Mouse (Mus musculus) layer of hippocampus, postnatal 36 days (tissue): ENCODE data around the gene Scel. TPM values are rescaled to one million over a fixed set of nuclear protein-coding genes. Genes with fewer than 3 reads are reported as not detected.

Experiments
- DNase-seq, 2 experiments: peaks; one replicate each; pipeline ENCODE4 v3.0.0; 2022
- total RNA-seq, 2 experiments: library from RNA; stranded (reverse); gene quantifications; 2 replicates each; pipeline ENCODE4 v1.2.3; 2021

The Scel gene
- total RNA-seq, 2 experiments from 2014 or later = 0.50 to 0.71 TPM

- DNase-seq = peak; percentile 57 to 62
Observed at GRCm38 (mm10) chr14:103571598-103572320, 58.6 kb downstream of the Scel start.

- no peak for DNase-seq
Observed at GRCm38 (mm10) chr14:103575854-103576253, 62.7 kb downstream of the Scel start.

GRCm38 (mm10) chr14:103577011-103577410, 63.9 kb downstream of the Scel start:
- no peak for DNase-seq

- DNase-seq = no peak
Observed at GRCm38 (mm10) chr14:103586662-103587061, 73.5 kb downstream of the Scel start.

GRCm38 (mm10) chr14:103587208-103587900, 74.2 kb downstream of the Scel start:
- DNase-seq = no peak

GRCm38 (mm10) chr14:103589819-103590218, 76.7 kb downstream of the Scel start:
- DNase-seq = no peak

- no peak for DNase-seq
Observed at GRCm38 (mm10) chr14:103595870-103596269, 82.7 kb downstream of the Scel start.

GRCm38 (mm10) chr14:103608063-103608462, 94.9 kb downstream of the Scel start:
- DNase-seq = no peak

- no peak for DNase-seq
Observed at GRCm38 (mm10) chr14:103613573-103614271, 100.6 kb downstream of the Scel start.

- no peak for DNase-seq
Observed at GRCm38 (mm10) chr14:103614272-103614587, 101.1 kb downstream of the Scel start.

GRCm38 (mm10) chr14:103619756-103620155, 106.6 kb downstream of the Scel start:
- DNase-seq = no peak

- DNase-seq = no peak
Observed at GRCm38 (mm10) chr14:103621207-103621606, 108.1 kb downstream of the Scel start.

- DNase-seq = no peak
Observed at GRCm38 (mm10) chr14:103626100-103626499, 113.0 kb downstream of the Scel start.

- DNase-seq = no peak
Observed at GRCm38 (mm10) chr14:103629639-103630364, 116.7 kb downstream of the Scel start.

- peak in 1 of 2 experiments; percentile 30 for DNase-seq
Observed at GRCm38 (mm10) chr14:103630545-103630944, 117.4 kb downstream of the Scel start.

GRCm38 (mm10) chr14:103643933-103644332, 130.8 kb downstream of the Scel start:
- DNase-seq = no peak

- no peak for DNase-seq
Observed at GRCm38 (mm10) chr14:103647981-103648380, 134.8 kb downstream of the Scel start.

GRCm38 (mm10) chr14:103648623-103649255, 135.6 kb downstream of the Scel start:
- no peak for DNase-seq

GRCm38 (mm10) chr14:103649302-103649701, 136.2 kb downstream of the Scel start:
- no peak for DNase-seq

- peak; percentile 91 to 92 for DNase-seq
Observed at GRCm38 (mm10) chr14:103649896-103650334, 136.8 kb downstream of the Scel start, which contains the start of gene Slain1. Slain1 (plus strand) TSS chr14:103650228.

GRCm38 (mm10) chr14:103650413-103651101, 137.4 kb downstream of the Scel start:
- peak; percentile 72 to 76 for DNase-seq
